Mouse (Mus musculus): ENCODE results near the gene Rims1. TPM values are rescaled to one million over a fixed set of nuclear protein-coding genes. Genes with fewer than 3 reads are reported as not detected.

Gene Rims1
- polyA plus RNA-seq, 1 experiment from 2014 or later, result 6.2 TPM

DNA sequence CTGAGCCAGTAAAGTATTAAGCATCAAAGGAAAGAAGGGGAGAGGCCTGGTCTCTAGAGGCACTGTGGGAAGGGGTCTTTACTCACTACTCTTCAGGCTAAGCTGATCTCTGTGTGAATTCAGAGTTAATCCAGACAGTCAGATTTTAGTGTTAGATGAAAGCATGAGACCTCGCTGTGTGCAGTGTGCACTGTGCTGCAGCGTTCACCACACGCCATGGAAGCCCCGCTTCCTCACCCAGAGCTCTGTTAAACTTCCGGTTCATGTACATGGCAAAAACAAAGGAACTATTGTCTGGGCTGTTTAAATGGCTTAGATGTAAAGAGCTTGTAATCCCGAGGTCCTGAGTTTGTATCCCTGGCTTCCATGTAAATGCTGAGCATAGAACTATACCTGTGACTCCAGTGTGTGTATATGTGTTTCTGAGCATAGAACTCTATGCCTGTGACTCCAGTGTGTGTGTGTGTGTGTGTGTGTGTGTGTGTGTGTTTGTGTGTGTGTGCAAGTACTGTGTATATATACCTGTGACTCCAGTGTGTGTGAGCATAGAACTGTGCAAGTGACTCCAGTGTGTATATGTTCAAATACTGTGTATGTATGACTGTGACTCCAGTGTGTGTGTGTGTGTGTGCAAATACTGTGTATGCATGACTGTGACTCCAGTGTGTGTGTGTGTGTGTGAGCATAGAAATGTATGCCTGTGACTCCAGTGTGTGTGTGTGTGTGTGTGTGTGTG lies 484.7 kb downstream of the Rims1 start:
- H3K9me3 ChIP-seq (ENCODE audit: control insufficient read depth), result no peaks in the 10 kb centered on the region
- H3K4me1 ChIP-seq (replicated peaks; ENCODE audit: control insufficient read depth, insufficient read depth, low read length), result no peaks in the 10 kb centered on the region
- no peaks in the 10 kb centered on the region for H3K36me3 ChIP-seq (ENCODE audit: control insufficient read depth, insufficient read depth)
- H3K9ac ChIP-seq (ENCODE audit: low read depth, low read length), result no peak overlapping the region
- 69% methylated on average over 6 of the region's 6 CpGs for WGBS
- no peak overlapping the region for H3K4me3 ChIP-seq (ENCODE audit: low read depth, low read length)
- no peaks in the 10 kb centered on the region for H3K27me3 ChIP-seq (replicated peaks; ENCODE audit: control insufficient read depth, insufficient read depth, low read length)
- TF ChIP-seq CTCF (IDR thresholded peaks at IDR 0.05; ENCODE audit: low read depth), result no peak
- no peak for ATAC-seq
- H3K4me2 ChIP-seq (replicated peaks; ENCODE audit: low read depth), result no peak overlapping the region
- H3K27ac ChIP-seq (ENCODE audit: low read depth, low read length), result no peak overlapping the region

DNA sequence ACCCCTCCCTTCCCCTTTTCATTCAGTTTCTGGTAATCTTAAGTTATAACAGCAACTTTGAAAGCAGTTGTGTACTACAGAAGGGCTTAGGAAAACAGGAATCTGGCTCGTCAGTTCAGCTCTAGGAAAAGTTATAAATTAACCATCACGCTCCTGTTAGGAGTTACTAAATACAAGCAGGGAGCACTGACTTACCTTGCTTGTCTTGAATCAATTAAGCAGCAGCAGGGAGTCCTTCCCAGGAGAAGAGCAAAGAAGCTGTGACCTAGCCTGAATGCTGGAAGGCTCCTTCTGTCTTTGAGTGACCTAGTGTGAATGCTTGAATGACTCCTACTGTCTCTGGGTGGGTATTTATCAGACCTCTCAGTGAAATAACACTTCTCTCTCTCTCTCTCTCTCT lies 490.3 kb downstream of the Rims1 start:
- H3K4me3 ChIP-seq (ENCODE audit: low read depth, low read length), result no peak overlapping the region
- no peak overlapping the region for H3K9ac ChIP-seq (ENCODE audit: low read depth, low read length)
- H3K27me3 ChIP-seq (replicated peaks; ENCODE audit: control insufficient read depth, insufficient read depth, low read length), result no peaks in the 10 kb centered on the region
- H3K9me3 ChIP-seq (ENCODE audit: control insufficient read depth), result no peaks in the 10 kb centered on the region
- ATAC-seq, result no peak
- H3K4me1 ChIP-seq (replicated peaks; ENCODE audit: control insufficient read depth, insufficient read depth, low read length), result no peaks in the 10 kb centered on the region
- WGBS, result 19% methylated on average over 2 of the region's 2 CpGs
- H3K4me2 ChIP-seq (replicated peaks; ENCODE audit: low read depth), result peak overlapping the region; percentile 21
- no peak overlapping the region for H3K27ac ChIP-seq (ENCODE audit: low read depth, low read length)
- no peak for TF ChIP-seq CTCF (IDR thresholded peaks at IDR 0.05; ENCODE audit: low read depth)
- no peaks in the 10 kb centered on the region for H3K36me3 ChIP-seq (ENCODE audit: control insufficient read depth, insufficient read depth)

DNA sequence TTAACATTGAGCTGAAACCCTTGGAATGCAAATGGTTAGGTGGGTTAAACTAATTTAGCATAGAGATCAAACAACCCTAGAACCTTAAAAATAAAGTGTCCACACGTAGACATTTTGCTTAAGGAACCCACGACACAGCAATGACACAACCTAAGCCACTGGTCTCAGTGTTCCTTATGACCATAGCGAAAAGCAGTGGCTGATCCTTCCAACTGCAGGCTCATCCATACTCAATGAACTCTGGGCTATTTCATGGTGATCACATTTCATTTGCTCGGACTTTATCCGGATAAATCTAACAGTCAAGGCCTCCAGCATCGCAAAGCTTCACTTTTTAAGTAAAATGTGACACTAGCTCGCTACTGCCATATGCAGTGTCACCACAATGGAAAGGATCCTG lies 494.3 kb downstream of the Rims1 start:
- 84% methylated on average over 7 of the region's 7 CpGs for WGBS
- Histone ChIP-seq H3K4me1 (replicated peaks; ENCODE audit: control insufficient read depth, insufficient read depth, low read length) (no peaks in the 10 kb centered on the region), H3K4me2 (replicated peaks; ENCODE audit: low read depth) (no peak overlapping the region), H3K9ac (ENCODE audit: low read depth, low read length) (no peak overlapping the region), H3K27ac (ENCODE audit: low read depth, low read length) (no peak overlapping the region), H3K27me3 (replicated peaks; ENCODE audit: control insufficient read depth, insufficient read depth, low read length) (no peaks in the 10 kb centered on the region), H3K4me3 (ENCODE audit: low read depth, low read length) (no peak overlapping the region), H3K9me3 (ENCODE audit: control insufficient read depth) (no peaks in the 10 kb centered on the region), H3K36me3 (ENCODE audit: control insufficient read depth, insufficient read depth) (no peaks in the 10 kb centered on the region)
- no peak for TF ChIP-seq CTCF (IDR thresholded peaks at IDR 0.05; ENCODE audit: low read depth)
- no peak for ATAC-seq

DNA sequence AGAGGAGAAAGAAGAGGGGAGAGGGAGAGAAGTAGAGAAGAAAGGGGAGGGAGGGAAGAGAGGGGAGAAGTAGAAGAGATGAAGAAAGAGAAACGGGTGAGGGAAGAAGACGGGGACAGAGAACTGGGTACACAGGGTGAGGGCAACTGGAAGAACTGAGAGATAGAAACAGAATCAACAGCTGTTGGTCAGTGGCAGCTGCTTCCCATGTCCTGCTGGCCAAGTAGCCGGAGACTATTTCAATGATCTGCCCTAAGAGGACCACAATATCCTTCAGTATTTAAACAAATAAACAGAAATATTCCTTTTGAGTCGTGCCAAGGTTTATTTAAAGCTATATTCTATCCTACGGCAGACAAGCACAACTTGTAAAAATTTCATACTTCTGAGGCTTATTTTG lies 499.3 kb downstream of the Rims1 start:
- no peak overlapping the region for H3K9ac ChIP-seq (ENCODE audit: low read depth, low read length)
- no peak overlapping the region for H3K27ac ChIP-seq (ENCODE audit: low read depth, low read length)
- no peak overlapping the region for H3K4me3 ChIP-seq (ENCODE audit: low read depth, low read length)
- TF ChIP-seq CTCF (IDR thresholded peaks at IDR 0.05; ENCODE audit: low read depth), result no peak
- no peaks in the 10 kb centered on the region for H3K4me1 ChIP-seq (replicated peaks; ENCODE audit: control insufficient read depth, insufficient read depth, low read length)
- H3K27me3 ChIP-seq (replicated peaks; ENCODE audit: control insufficient read depth, insufficient read depth, low read length), result no peaks in the 10 kb centered on the region
- ATAC-seq, result no peak
- H3K36me3 ChIP-seq (ENCODE audit: control insufficient read depth, insufficient read depth), result no peaks in the 10 kb centered on the region
- no peaks in the 10 kb centered on the region for H3K9me3 ChIP-seq (ENCODE audit: control insufficient read depth)
- H3K4me2 ChIP-seq (replicated peaks; ENCODE audit: low read depth), result no peak overlapping the region
- 74% methylated on average over 5 of the region's 5 CpGs for WGBS

DNA sequence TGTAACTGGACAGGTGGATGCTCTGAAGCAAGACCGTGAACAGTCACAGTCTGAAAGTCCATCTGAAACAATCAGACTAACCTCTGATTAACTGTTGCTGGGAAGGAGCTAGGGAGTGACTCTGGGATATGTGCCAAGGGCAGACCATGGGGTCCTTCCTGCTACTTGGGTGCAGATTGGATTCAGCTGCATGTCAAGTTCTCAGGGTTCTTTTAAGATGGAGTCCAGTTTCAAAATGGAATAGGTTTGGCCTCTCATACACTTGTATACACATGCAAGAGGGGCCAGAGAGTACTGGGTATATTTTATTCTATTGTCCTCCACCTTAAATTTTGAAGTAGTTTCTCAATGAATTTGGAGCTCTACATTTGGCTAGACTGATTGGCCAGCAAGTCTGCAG lies 499.9 kb downstream of the Rims1 start:
- no peak for TF ChIP-seq CTCF (IDR thresholded peaks at IDR 0.05; ENCODE audit: low read depth)
- no peak overlapping the region for H3K4me2 ChIP-seq (replicated peaks; ENCODE audit: low read depth)
- 71% methylated on average over 1 of the region's 1 CpGs for WGBS
- H3K4me1 ChIP-seq (replicated peaks; ENCODE audit: control insufficient read depth, insufficient read depth, low read length), result no peaks in the 10 kb centered on the region
- no peak overlapping the region for H3K9ac ChIP-seq (ENCODE audit: low read depth, low read length)
- ATAC-seq, result no peak
- H3K9me3 ChIP-seq (ENCODE audit: control insufficient read depth), result no peaks in the 10 kb centered on the region
- no peak overlapping the region for H3K27ac ChIP-seq (ENCODE audit: low read depth, low read length)
- no peak overlapping the region for H3K4me3 ChIP-seq (ENCODE audit: low read depth, low read length)
- no peaks in the 10 kb centered on the region for H3K36me3 ChIP-seq (ENCODE audit: control insufficient read depth, insufficient read depth)
- no peaks in the 10 kb centered on the region for H3K27me3 ChIP-seq (replicated peaks; ENCODE audit: control insufficient read depth, insufficient read depth, low read length)

DNA sequence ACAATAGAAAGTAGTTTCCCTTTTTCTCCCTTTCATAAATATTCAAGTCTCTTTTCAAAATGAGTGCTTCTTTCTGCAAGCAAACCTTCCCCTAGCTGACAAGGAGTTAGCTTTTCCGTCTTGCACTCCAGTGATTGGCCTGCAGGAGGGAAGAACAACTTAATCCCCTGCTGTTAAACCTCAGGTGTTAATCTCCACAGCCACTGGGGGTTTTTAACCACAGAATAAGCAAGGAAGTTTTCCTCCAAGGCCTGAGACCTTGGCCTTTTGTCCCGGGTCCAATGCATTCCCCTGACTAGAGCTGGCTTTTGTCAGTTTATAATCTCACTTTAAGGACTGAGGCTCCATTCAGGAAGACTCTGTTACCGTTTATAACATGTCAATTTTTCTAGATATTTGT lies 511.8 kb downstream of the Rims1 start:
- no peaks in the 10 kb centered on the region for H3K9me3 ChIP-seq (ENCODE audit: control insufficient read depth)
- no peaks in the 10 kb centered on the region for H3K36me3 ChIP-seq (ENCODE audit: control insufficient read depth, insufficient read depth)
- H3K27me3 ChIP-seq (replicated peaks; ENCODE audit: control insufficient read depth, insufficient read depth, low read length), result no peaks in the 10 kb centered on the region
- no peaks in the 10 kb centered on the region for H3K4me1 ChIP-seq (replicated peaks; ENCODE audit: control insufficient read depth, insufficient read depth, low read length)
- no peak overlapping the region for H3K4me2 ChIP-seq (replicated peaks; ENCODE audit: low read depth)
- TF ChIP-seq CTCF (IDR thresholded peaks at IDR 0.05; ENCODE audit: low read depth), result no peak
- no peak overlapping the region for H3K4me3 ChIP-seq (ENCODE audit: low read depth, low read length)
- ATAC-seq, result no peak
- no peak overlapping the region for H3K9ac ChIP-seq (ENCODE audit: low read depth, low read length)
- H3K27ac ChIP-seq (ENCODE audit: low read depth, low read length), result no peak overlapping the region
- WGBS, result 12% methylated on average over 3 of the region's 3 CpGs
